Mouse (Mus musculus): ENCODE measurements around the gene Plxnb2. TPM values are rescaled to one million over a fixed set of nuclear protein-coding genes. Genes with fewer than 3 reads are reported as not detected.
A peak's percentile ranks its signal among the peaks of the same experiment; 100 is the strongest.

Plxnb2 gene
- polyA plus RNA-seq, 1 experiment from 2014 or later, result 152 TPM

- peaks cover 35% of the 10 kb centered on the region for H3K36me3 ChIP-seq (replicated peaks)
- H3K27ac ChIP-seq (replicated peaks), result no peak overlapping the region
- DNase-seq (ENCODE audit: low spot score), result no peak
- peaks cover 16% of the 10 kb centered on the region for H3K4me1 ChIP-seq
- H3K4me3 ChIP-seq, result no peak overlapping the region
- H3K9me3 ChIP-seq, result no peaks in the 10 kb centered on the region
- no peaks in the 10 kb centered on the region for H3K27me3 ChIP-seq (replicated peaks; ENCODE audit: low read depth, poor library complexity, severe bottlenecking)
Observed at GRCm38 (mm10) chr15:89130245-89130644, 50.3 kb downstream of the Plxnb2 start.

DNA sequence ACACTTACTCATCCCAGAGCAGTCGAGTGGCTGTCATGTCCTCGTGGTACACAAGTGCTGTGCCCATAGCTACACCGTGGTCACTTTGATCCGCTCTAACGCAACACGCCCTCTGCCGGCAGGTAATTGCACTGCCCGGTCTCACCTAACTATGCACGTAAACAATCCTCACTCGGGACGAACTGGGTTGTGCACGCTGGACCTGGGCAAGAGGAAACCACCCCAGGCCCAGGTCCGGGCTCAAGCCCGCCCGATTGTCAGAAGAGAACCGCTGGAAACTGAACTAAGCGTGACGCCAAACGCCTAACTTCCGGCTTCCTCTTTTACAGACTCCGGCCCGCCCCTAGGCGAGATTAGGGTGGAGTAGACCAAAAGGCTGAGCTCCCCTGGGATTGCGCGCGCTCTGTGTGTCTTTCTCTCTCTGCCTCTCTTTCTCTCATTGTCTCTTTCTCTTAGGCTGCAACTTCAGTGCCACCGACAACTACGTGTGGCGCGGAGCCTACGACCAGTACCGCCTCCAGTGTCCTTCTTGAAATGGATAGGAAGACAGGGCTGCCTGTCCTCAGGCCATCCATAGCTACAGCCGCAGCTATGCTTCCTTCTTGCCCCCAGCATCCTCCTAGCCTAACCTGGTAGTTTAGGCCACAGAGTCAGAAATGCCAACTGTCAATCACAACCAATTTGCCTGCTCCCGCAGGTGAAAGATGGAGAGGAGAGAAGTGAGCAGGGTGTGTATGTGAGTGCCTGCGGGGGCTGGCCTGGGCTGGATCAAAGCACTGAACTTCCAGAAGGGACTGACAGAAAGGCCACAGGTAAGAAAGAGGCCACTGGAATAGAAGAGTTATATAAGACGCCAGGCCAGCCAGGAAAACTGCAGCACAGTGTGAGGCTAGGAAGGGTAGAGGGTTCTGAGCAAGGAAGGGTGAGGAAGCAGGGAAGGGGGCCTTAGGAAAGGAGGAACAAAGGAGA, 51.9 kb downstream of the Plxnb2 start, which contains the start of gene Hdac10:
Gene Hdac10 (minus strand): TSS at position 319 of the 969 bp plus-strand sequence.
- no peaks in the 10 kb centered on the region for H3K9me3 ChIP-seq
- peak; percentile 86 for DNase-seq (ENCODE audit: low spot score)
- peak within 1 kb of the TSS; percentile 72 for H3K4me3 ChIP-seq
- H3K4me1 ChIP-seq, result peaks cover 23% of the 10 kb centered on the region
- H3K27me3 ChIP-seq (replicated peaks; ENCODE audit: low read depth, poor library complexity, severe bottlenecking), result no peaks in the 10 kb centered on the region
- peak within 1 kb of the TSS; percentile 89 for H3K27ac ChIP-seq (replicated peaks)
- H3K36me3 ChIP-seq (replicated peaks), result peaks cover 38% of the 10 kb centered on the region
- WGBS, result 3% methylated on average over 36 of the region's 36 CpGs

GRCm38 (mm10) chr15:89127364-89127940, 53.1 kb downstream of the Plxnb2 start:
- H3K4me1 ChIP-seq, result peaks cover 28% of the 10 kb centered on the region
- no peak overlapping the region for H3K27ac ChIP-seq (replicated peaks)
- peaks cover 32% of the 10 kb centered on the region for H3K36me3 ChIP-seq (replicated peaks)
- WGBS, result 82% methylated on average over 8 of the region's 8 CpGs
- no peaks in the 10 kb centered on the region for H3K9me3 ChIP-seq
- peak overlapping the region; percentile 72 for H3K4me3 ChIP-seq
- H3K27me3 ChIP-seq (replicated peaks; ENCODE audit: low read depth, poor library complexity, severe bottlenecking), result no peaks in the 10 kb centered on the region
- DNase-seq (ENCODE audit: low spot score), result no peak

DNA sequence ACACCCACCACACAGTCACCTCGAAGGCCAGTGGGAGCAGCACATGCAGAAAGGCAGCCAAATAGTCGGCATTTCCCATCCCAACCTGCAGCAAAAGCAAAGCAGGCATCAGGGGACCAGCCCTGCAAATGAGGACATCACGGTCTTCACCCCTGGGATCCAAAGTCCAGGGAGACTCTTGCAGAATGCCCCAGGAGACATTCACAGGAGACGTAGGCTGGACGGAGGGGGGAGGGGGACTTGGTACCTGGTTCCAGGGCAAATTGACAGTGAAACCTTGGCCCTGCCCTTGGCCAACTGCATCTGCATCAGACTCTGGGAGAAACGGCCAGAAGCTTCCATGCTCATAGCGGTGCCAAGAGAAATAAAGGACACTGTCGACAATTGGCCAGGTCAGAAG, 54.0 kb downstream of the Plxnb2 start:
- 91% methylated on average over 8 of the region's 8 CpGs for WGBS
- H3K4me3 ChIP-seq, result no peak overlapping the region
- no peaks in the 10 kb centered on the region for H3K9me3 ChIP-seq
- no peaks in the 10 kb centered on the region for H3K27me3 ChIP-seq (replicated peaks; ENCODE audit: low read depth, poor library complexity, severe bottlenecking)
- H3K4me1 ChIP-seq, result peaks cover 37% of the 10 kb centered on the region
- H3K36me3 ChIP-seq (replicated peaks), result peaks cover 23% of the 10 kb centered on the region
- DNase-seq (ENCODE audit: low spot score), result no peak
- H3K27ac ChIP-seq (replicated peaks), result no peak overlapping the region

- no peak overlapping the region for H3K27ac ChIP-seq (replicated peaks)
- no peaks in the 10 kb centered on the region for H3K9me3 ChIP-seq
- H3K4me3 ChIP-seq, result no peak overlapping the region
- H3K27me3 ChIP-seq (replicated peaks; ENCODE audit: low read depth, poor library complexity, severe bottlenecking), result no peaks in the 10 kb centered on the region
- no peak for DNase-seq (ENCODE audit: low spot score)
- H3K4me1 ChIP-seq, result peaks cover 49% of the 10 kb centered on the region
- peaks cover 19% of the 10 kb centered on the region for H3K36me3 ChIP-seq (replicated peaks)
- 92% methylated on average over 9 of the region's 9 CpGs for WGBS
Observed at GRCm38 (mm10) chr15:89125351-89125750, 55.2 kb downstream of the Plxnb2 start.

GRCm38 (mm10) chr15:89124312-89124711, 56.3 kb downstream of the Plxnb2 start:
- H3K27me3 ChIP-seq (replicated peaks; ENCODE audit: low read depth, poor library complexity, severe bottlenecking), result no peaks in the 10 kb centered on the region
- H3K36me3 ChIP-seq (replicated peaks), result peaks cover 23% of the 10 kb centered on the region
- peak overlapping the region; percentile 77 for H3K4me3 ChIP-seq
- no peak overlapping the region for H3K27ac ChIP-seq (replicated peaks)
- no peak for DNase-seq (ENCODE audit: low spot score)
- WGBS, result 89% methylated on average over 3 of the region's 3 CpGs
- H3K4me1 ChIP-seq, result peaks cover 59% of the 10 kb centered on the region
- no peaks in the 10 kb centered on the region for H3K9me3 ChIP-seq

DNA sequence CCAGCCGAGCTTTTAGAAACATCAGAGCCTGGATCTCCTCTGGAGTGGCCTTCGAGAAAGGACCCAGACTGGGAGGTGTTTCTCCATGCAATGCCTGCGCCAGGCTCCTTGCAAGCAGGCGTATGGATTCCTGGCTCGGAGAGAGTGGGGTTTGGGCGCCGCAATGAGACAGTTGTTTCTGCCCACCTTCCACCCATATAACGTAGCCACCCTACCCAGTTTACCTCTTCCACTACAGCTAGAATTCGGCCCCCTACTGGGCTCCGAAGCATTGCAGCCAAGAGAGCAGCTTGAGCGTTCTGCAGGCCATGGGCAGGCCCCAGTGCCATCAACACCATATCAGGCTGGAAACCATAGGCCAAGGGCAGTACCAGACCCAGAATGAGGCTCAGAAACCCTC, 57.0 kb downstream of the Plxnb2 start:
- peaks cover 53% of the 10 kb centered on the region for H3K4me1 ChIP-seq
- peak overlapping the region; percentile 86 for H3K27ac ChIP-seq (replicated peaks)
- DNase-seq (ENCODE audit: low spot score), result peak; percentile 72
- no peaks in the 10 kb centered on the region for H3K27me3 ChIP-seq (replicated peaks; ENCODE audit: low read depth, poor library complexity, severe bottlenecking)
- peaks cover 30% of the 10 kb centered on the region for H3K36me3 ChIP-seq (replicated peaks)
- H3K4me3 ChIP-seq, result peak overlapping the region; percentile 77
- 37% methylated on average over 11 of the region's 11 CpGs for WGBS
- H3K9me3 ChIP-seq, result no peaks in the 10 kb centered on the region

DNA sequence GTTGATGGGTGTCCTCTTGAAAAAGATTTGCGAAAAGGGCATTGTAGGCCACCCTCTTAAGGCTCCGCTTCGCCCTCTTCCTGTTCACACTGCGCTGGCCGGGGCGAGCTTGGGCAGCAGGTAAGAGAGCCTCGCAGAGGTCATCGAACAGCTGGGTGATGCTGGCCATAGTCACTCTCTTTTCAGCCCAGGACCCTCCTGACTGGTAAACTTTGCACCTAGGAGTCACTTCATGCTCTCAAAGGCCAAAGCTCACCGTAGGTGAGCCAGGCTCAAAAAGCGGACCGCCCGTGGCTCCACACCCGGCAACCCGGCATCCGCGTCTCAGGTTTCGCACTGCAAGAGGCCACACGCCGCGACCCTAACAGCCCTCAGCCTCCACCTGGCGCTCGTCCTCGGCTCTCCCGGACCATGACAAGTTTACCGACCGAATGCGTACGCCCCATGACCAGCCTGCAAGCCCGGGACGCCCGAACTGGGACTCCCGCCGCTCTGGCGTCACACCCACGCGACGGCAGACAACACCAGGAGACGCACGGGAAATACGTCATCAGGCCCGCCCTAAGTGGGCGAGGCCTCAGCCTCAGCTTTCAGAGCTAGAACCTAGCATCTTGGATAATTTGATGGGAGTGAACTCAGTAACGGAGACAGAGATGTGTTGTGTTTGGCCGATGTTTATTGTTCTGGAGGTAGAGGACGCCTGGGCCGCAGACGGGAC, 57.8 kb downstream of the Plxnb2 start, which contains the start of gene Tubgcp6:
Gene Tubgcp6 (minus strand): TSS at position 464 of the 718 bp plus-strand sequence.
- Histone ChIP-seq H3K4me1 (peaks cover 47% of the 10 kb centered on the region), H3K27me3 (replicated peaks; ENCODE audit: low read depth, poor library complexity, severe bottlenecking) (no peaks in the 10 kb centered on the region), H3K36me3 (replicated peaks) (peaks cover 38% of the 10 kb centered on the region), H3K27ac (replicated peaks) (peak within 1 kb of the TSS; percentile 86), H3K4me3 (peak within 1 kb of the TSS; percentile 77), H3K9me3 (no peaks in the 10 kb centered on the region)
- WGBS, result under 1% methylated on average over 47 of the region's 47 CpGs
- peak; percentile 95 for DNase-seq (ENCODE audit: low spot score)

DNA sequence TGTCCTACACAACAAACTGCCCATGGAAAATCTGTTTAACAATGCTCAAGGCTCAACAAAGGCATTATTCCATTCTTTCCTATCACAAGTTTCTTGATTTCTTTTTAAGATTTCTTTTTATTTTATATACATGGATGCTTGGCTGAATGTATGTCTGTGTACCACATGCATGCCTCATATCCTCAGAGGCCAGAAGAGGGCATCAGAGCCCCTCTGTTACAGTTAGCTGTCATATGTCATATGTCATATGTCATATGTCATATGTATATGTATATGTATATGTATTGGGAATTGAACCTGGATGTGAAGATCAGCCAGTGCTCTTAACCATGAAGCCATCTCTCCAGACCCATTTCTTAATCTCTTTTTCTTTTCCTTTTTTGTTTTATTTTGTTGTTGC, 62.6 kb downstream of the Plxnb2 start:
- H3K4me1 ChIP-seq, result peaks cover 31% of the 10 kb centered on the region
- no peaks in the 10 kb centered on the region for H3K27me3 ChIP-seq (replicated peaks; ENCODE audit: low read depth, poor library complexity, severe bottlenecking)
- no peaks in the 10 kb centered on the region for H3K9me3 ChIP-seq
- H3K36me3 ChIP-seq (replicated peaks), result peaks cover 80% of the 10 kb centered on the region
- no peak for DNase-seq (ENCODE audit: low spot score)
- H3K4me3 ChIP-seq, result no peak overlapping the region
- no peak overlapping the region for H3K27ac ChIP-seq (replicated peaks)

GRCm38 (mm10) chr15:89110147-89110546, 70.4 kb downstream of the Plxnb2 start:
- DNase-seq (ENCODE audit: low spot score), result no peak
- Histone ChIP-seq H3K4me3 (no peak overlapping the region), H3K9me3 (no peaks in the 10 kb centered on the region), H3K36me3 (replicated peaks) (peaks cover 100% of the 10 kb centered on the region), H3K27me3 (replicated peaks; ENCODE audit: low read depth, poor library complexity, severe bottlenecking) (no peaks in the 10 kb centered on the region), H3K27ac (replicated peaks) (no peak overlapping the region), H3K4me1 (no peaks in the 10 kb centered on the region)
- WGBS, result 89% methylated on average over 9 of the region's 9 CpGs

GRCm38 (mm10) chr15:89106976-89107375, 73.6 kb downstream of the Plxnb2 start:
- 87% methylated on average over 1 of the region's 1 CpGs for WGBS

GRCm38 (mm10) chr15:89106073-89106472, 74.5 kb downstream of the Plxnb2 start:
- WGBS, result 90% methylated on average over 13 of the region's 13 CpGs
- Histone ChIP-seq H3K9me3 (no peaks in the 10 kb centered on the region), H3K36me3 (replicated peaks) (peaks cover 100% of the 10 kb centered on the region), H3K27me3 (replicated peaks; ENCODE audit: low read depth, poor library complexity, severe bottlenecking) (no peaks in the 10 kb centered on the region), H3K4me1 (peaks cover 4% of the 10 kb centered on the region; the same call in 1 of the 2 replicates), H3K27ac (replicated peaks) (no peak overlapping the region), H3K4me3 (no peak overlapping the region)
- no peak for DNase-seq (ENCODE audit: low spot score)

More at GRCm38 (mm10) chr15:89106976-89107375, 73.6 kb downstream of the Plxnb2 start:
- Histone ChIP-seq H3K4me1 (peaks cover 4% of the 10 kb centered on the region; the same call in 1 of the 2 replicates), H3K27ac (replicated peaks) (no peak overlapping the region), H3K9me3 (no peaks in the 10 kb centered on the region), H3K4me3 (no peak overlapping the region), H3K27me3 (replicated peaks; ENCODE audit: low read depth, poor library complexity, severe bottlenecking) (no peaks in the 10 kb centered on the region), H3K36me3 (replicated peaks) (peaks cover 100% of the 10 kb centered on the region)
- DNase-seq (ENCODE audit: low spot score), result no peak
